Mouse (Mus musculus) brain, adult 2 months (tissue): Measurements from ENCODE around the gene Ajm1.

Experiments
- DNase-seq: peaks from one replicate; pipeline ENCODE4 v3.0.0; 2011; ENCODE audit warnings: low read depth, low spot score

Gene Ajm1

DNA sequence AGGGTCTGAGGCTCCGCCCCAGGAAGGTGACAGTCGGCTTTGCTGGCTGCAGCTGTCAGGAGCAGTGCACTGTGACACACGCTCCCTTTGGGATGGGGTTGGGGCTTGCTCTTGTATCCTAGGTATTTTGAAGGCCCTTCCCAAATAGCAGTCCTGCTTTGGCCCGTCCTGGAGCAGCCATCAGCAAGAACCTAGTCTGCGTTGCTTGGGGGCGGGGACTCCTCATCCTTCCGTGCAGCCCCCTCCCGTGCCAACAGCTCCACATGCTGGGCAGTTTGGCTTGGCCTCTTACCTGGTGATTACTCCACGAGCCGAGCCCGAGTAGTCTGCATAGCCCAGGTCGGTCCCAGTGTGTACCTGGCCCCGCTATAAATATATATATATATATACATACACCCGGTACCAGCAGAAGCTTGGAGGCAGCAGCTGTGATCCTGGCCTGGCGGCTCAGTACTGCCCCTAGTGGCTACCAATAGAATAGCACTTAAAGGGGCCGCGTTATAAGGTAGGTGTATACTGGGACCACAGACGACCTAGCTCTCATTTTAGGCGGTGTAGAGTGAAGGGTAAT is at the start of gene Ajm1:
Ajm1 (minus strand) TSS at position 464 of the 571 bp plus-strand sequence.
- peak; percentile 93 for DNase-seq

DNA sequence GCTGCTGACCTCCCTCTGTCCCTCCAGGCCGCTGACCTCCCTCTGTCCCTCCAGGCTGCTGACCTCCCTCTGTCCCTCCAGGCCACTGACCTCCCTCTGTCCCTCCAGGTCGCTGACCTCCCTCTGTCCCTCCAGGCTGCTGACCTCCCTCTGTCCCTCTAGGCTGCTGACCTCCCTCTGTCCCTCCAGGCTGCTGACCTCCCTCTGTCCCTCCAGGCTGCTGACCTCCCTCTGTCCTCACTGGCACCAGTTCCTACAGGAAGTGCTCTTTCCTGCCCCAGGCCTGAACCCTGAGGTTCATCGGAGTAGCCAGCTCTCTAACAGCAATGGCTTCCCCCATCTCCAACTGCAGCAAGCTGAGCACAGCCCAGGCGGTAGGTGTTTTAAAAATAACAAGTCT is 47.2 kb upstream of the Ajm1 start:
- DNase-seq = no peak

DNA sequence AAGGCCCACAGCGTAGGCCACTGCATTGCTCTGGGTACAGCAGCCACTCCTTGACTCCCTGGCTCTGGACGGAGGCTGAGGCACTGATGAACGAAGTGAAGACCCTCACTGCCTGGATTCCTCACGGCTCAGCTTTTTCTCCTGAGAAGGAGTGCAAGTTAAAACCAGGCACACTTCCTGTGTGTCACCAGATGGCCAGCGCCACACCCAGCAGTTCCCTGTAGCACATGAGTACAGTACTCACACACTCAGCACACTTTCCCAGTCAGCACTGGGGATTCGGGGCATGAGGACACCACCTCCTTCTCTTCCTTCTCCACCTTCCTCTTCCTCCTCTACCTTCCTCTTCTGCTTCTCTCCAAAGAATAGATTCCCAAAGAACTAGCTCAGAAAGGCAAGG is 46.3 kb upstream of the Ajm1 start, which contains the start of gene Fcna:
Fcna (minus strand) TSS at position 220 of the 400 bp plus-strand sequence.
- DNase-seq = no peak

DNA sequence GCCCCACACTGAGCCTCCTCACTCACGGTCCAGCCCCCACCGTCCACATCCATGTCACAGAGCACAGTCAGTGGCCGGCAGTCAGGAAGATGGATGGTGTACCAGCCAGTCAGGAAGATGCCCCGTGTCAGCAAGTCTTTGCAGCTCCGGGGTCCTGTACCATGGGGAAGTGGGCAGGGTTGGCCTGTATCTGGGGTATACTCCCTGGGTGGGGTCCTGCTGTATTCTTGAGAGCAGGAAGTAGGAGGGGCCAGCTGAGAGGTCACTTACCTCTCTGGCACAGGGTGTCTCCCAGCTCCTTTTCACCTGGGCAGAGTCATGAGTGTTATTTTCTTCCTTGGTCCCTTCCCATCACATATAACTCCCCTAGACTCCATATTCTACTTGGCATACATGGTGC is 44.4 kb upstream of the Ajm1 start:
- DNase-seq = no peak

DNA sequence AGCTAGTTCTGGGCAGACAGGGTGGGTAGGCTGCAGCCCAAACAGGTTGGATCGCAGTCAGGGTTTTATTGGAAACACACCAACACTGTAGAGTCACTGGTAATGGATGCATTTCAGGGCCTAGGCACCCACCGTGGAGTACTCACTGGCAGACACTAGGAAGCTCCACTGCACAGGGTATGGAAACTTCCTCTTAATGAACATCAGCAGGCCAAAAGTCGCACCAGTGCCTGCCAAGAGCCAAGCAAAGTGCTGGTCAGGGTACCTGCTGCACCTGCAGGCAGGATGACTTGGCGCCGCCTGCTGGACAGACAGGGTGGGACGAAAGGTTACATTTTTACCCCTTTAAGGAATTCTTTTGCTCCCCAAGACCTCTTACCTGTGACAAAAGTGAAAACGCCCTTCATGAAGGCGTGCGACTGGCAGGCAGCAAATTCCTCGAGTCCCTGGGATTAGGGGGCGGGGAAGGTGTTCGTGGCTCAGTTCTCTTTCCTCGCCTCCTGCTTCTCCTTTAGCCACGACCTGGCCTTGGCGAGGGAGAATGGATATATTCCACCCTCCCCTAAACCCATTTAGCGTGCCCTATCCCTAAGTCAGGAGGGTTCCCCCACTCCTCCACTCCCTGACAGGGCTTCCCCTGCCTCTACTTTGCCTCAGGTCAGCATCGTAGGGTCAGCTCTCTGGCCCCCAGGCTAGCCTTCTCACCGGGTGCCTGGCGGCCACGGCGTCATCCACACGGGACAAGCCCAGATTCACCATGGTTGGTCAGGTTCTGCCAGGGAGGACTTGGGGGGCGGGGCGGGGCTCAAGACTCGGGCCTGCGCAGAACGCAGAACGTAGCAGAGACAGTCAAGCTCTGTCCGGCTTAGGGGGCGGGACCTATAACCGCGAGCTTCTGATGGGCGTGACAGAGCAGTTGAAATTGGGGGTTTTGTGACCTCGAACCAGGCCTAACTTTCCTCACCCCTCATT is 40.0 kb upstream of the Ajm1 start, which contains the start of gene Tmem141:
Tmem141 (minus strand) TSS at position 777 of the 972 bp plus-strand sequence.
- DNase-seq = peak; percentile 95

DNA sequence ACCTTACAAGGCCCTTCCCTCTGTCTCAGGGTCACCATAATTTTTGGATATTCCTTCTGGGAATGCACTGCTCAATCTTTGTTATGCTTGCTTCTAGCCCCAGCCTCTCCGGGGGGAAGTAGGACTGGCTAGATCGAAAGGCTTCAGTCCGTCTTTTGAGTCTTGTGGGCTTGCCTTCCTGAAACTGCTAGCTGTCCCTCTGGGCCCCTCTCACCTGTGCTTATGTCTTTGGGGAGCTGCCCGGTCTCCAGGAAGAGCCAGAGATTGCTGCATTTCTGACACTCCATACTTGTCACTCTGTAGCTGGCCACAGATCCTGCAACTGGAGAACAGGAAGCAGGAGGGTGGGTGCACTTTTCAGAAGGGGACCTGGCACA is 39.3 kb upstream of the Ajm1 start:
- no peak for DNase-seq

DNA sequence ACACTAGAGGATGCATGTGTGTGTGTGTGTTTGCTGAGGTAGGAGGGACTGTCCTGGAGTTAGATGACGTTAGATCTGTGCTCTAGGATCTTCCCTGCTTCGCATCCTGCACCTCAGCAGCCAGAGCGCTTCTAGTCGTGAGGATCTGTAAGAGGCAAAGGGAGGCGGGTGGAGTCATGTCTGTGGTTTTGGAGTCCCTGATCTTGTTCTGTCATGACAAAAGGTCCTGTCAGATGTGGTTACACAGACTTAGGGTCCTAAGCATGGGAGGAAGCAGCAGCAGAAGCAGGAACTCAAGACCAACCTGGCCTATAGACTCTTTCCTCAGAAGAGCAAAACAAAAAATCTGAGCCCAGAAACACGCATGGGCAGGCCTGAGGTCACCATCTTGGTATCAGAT is 38.8 kb upstream of the Ajm1 start:
- no peak for DNase-seq

DNA sequence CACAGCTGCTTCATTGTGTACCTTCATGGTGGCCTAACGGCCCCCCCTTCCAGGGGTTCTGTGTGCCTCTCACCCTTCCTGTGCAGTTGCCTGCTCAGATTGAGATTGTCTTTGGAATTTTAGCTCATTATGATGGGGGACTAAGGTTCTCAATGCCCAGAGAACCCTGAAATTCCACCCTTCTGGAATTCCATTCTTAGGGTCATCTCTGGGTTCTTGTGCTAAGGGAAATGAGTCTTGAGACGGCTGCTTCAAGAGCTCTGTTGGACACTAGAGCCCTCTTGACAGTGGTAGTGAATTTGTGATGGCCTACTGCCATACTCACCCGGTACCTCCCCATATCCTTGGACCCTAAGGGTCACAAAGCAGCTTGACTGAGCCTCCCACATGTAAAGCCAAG is 36.0 kb upstream of the Ajm1 start, which contains the start of gene Ccdc183:
Ccdc183 (minus strand) TSS at position 101 of the 400 bp plus-strand sequence.
- no peak for DNase-seq

DNA sequence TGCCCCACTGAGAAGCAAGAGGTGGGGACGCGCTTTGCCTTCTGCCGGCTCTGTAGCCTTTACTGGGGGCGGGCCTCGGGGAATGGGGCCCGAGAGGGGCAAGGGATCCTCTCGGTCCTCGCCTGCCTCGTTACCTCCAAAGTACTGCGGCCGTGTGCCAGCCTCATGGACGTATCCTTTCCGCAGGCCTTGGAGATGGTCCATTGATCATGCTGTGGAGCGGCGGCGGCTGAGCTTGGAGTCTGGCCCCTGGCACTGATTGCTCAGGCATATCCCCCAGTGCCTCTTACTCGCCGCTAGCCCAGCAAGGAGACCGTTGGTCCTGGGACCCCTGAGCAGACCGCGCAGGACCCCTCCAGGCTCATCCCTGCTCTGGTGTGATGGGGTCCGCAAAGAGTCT is 34.8 kb upstream of the Ajm1 start:
- DNase-seq = no peak

DNA sequence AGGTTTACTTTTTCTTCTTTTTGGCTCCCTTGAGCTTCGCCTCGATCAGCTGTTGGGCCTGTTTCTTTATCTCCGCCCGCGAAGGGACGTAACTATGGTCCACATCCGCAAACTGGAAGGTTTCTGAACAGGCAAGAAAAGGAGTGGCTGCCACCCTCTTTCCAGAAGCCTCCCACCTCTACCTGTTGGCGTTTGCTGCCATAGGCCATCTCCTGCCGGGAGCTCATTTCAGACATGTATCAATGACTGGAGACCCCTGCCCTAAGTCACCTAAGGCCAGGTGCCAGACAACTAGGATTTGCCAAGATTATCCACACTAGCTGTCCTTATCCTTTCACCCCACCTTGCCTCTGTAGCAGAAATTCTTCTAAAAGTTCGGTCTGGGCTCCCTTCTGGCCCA is 27.1 kb upstream of the Ajm1 start:
- DNase-seq = no peak

DNA sequence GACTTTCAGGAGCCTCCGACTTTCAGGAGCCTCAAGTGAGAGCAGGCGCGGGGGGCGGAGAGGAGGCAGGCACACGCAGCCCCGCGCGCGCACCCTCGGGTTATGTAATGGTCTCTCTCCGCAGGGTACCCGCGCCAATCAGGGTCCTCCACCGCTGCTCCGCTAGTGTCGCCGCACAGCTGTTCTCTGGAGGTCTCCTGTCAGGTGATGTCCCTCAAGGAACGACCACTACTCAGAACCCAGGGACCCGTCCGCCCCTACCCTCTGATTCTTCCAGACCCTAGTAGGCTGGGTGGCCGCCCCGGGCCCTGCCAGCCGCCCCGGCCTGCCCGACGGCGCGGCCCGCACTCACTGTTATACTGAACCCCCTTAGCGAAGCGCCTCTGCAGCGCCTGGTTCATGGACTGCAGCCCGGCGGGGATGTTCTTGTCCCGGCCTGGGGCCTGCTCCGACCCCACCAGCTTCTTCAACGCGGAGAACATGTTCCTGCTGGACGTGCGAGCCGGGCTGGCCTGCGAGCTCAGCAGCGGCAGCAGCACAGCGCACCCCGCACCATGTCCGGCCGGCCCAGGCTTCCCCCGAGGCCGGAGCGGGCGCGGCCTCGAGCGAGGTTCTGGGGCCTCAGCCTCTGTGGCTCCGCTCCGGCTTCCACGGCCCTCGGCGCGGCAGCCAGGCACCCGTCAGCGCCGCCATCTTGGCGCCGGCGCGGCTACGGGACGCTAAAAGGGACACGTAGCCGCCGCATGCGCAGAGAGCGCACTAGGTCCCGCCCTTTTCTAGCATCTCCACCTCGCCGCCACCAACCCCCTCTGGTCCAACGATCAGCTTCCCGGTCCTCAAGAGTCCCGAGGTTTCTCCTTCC is 26.4 kb upstream of the Ajm1 start, which contains the start of gene Rabl6:
Rabl6 (minus strand) TSS at position 761 of the 862 bp plus-strand sequence.
- peak; percentile 94 for DNase-seq

DNA sequence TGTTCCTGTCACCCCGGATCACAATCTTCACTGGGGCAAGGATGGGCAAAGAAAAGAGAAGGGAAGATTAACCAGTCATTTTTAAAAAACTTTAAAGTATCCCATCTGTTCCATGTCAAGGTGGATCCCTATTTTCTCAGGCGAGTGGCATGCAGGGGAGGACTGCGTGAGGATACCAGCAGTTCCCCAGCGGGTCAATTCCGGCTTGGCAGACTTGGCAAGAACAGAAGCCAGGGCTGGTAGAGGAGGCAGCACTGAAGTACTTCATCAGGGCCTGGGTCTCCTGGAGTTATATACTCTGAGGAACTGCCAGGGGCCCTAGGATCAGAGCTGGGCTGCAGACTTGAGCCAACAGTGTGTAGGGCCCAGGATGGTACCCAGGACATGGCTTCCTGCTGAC is 21.0 kb upstream of the Ajm1 start:
- DNase-seq = peak; percentile 17

DNA sequence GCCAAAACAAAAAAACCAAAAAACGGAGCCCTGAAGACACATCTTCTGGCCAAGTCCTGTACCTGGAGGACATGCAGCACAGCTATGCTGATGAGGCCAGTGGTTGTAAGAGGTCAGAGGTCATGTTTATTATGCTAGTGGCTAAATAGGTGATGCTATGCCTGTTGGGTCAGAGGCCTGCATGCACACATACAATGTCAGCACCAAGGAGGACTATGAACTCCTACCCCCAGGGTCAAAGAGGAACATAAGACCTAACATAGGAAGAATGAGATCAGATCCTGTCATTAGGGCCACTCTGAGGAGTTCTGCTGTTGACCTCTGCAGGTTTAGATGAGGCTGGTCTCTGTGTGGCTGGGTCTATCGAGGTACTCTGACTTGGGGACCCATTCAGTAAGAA is 18.5 kb upstream of the Ajm1 start:
- no peak for DNase-seq

DNA sequence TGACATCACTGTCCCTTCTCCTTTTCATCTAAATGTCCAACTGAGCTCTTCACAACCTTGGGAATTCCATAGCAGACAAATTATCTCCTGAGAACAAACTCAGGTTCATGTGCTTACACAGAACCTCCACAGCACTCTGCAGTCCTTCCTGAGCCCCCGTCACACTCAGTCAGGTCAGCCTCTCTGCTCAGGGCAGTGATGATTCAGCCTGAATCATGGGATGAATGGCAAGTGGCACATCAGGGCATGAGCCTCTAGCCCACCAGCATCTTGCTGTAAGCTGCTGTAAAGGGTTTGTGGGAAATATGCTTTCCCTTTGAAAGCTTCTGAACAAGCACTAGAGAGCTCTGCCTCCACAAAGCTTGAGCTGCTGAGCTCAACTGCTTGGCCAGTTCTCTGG is 17.2 kb upstream of the Ajm1 start:
- no peak for DNase-seq

DNA sequence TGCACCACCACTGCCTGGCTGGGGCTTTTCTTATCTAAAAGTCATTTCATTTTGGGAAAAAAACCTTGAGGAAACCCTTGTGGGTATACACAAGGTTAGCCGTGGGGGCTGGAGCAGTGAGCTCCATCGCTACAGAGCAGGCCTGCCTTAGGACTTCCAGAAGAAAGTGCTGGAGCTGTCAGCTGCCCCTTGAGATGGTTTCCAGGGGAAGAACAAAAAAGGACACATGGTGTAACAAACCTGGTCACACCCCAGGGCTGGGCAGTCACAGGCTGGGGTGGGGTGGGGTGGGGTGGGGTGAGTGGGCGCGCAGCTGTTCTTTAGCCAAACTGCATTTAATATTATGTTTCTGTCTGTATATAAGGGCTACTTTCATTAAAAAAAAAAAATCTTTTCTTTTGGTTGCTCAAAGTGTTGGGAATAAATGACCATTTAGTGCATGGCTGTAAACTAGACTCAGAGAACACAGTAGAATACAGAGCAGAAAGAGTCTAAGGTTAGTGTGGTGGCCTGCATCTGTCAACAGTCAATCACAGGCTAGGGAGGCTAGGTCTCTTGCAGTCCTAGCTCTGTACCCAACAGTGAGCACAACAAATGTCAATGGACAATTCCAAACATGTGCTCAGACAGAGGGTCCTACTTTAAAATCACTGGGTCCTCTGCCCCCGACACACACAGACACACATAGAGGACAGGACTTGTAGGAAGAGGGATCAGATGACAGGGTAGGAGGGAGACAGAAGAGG is 15.4 kb upstream of the Ajm1 start:
- DNase-seq = no peak

DNA sequence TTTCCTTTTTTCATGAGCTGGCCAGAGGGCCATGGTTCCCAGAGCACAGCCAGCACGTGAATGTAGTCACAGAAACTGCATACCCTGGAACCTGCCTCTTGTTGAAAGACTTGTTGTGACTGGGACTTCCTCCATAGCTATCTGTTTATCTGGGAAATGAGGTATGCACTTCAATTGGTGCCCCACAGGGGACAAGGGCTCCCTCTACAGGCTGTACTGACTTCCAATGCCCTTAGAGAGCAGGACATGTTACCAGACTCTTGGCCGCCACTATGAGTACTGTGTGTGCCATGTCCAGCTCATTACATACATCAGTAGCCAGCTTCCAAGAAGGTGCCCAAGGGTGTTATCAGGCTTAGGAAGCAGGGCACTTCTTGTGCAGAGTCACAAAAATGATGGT is 10.3 kb upstream of the Ajm1 start:
- DNase-seq = peak; percentile 69

DNA sequence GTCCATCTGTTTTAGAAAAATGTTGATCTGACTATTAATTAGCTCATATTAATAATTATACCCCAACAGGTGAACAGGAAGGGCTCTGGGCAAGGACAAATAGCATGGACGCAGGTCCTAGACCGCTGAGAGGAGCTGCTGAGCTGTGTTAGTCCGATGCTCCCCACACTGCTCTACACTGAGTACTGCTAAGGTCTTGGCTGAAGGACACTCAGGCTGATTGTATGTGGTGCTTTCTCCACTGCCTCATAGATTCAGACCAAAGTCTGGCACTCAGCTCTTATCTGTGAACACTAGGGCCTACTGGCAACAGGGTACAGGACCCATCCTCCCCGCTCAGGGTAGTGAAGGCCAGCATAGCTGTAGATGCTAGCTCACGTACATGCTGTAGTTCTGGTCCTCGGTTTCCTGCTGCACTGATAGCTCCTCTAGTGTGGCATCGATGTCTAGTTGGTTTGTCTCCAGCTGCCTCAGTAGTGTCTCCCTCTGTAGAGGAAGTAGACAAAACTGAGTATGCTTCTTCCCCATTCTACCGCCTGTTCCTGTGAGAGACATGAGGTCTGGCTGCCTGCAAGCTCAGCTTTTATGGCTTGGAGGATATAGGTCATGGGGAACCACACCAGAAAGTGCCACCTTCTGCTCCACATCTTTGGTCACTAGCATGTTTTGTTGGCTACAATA is 6.8 kb upstream of the Ajm1 start:
- DNase-seq = peak; percentile 30

DNA sequence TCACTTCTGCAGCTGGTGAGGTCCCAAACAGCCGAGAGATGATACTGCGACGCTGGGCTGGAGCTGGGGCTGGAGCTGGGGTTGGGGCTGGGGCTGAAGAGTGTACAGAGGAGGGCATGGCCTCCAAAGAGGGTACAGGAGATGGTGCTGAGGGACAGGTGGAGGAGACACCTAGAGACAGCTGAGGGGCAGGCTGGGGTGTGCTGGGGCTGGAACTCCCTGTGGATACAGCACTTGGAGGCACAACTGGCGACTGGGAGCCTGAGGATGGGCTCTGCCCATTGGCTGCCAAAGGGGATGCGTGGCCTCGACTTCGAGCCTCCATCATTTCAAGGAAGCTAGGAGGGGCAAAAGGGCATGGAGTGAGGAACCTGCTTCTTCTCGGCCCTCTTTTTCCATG is 5.7 kb upstream of the Ajm1 start:
- no peak for DNase-seq

DNA sequence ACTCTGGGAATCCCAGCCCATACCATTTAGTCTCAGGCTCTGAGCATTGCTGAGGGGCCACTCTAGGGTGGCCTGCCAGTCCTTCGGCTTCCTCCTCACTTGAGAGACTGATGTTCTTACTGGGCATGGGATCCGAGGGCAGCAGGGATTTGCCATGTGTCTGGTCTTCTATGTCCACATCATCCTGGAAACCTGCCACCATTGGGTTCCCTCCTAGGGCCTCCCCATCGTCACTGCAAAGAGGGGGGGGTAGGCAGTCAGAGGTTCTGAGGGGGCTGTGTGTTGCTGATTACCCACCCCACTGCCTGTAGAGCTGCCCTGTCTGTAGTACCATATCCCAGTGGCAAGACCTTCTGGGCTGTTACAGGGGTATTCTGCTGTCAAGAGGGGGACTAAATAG is 4.0 kb upstream of the Ajm1 start:
- no peak for DNase-seq

DNA sequence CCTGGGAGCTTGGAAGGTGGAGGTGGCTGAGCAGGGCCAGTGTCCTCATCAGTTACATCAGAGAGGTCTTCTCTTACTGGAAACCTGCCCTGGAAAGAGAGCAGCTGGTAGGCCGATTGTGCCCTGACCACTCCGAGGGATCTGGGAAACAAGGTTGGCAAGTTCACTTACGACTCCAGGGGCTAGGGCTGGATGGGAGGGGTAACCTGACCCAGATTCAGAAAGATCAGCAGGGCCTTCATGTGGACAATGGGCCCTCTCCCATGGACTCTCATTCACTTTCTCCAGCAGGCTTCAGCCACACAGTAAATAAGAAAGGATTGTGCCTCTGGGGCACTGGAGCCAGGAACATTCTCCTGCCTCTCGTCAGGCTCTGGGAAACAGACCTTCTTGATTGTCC is 3.3 kb upstream of the Ajm1 start:
- no peak for DNase-seq

DNA sequence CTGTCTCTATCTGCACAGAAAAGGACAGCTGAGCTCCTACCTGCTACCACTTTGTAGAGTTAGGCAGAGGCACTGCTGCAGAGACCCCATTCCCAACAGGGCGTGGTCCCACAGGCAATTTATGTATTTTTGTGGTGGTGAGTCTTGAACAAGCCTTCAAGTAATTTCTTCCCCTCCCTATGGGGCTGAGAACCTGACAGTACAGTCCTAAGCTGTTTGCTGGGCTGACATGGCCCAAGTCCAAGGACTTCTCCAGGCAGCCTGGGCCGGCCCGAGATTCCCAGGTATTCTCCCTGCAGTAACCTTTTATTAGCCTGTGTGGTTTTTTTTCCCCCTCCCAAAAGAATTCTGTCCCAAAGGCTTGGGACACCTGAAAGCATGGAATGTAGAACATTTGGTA is 2.6 kb upstream of the Ajm1 start:
- peak; percentile 54 for DNase-seq
